Mouse (Mus musculus): ENCODE measurements at regions not wholly inside any gene's neighbourhood (a gene's known extent, or its start where the extent isn't known, plus 50 kb on each side); places are given as distances from the start of the nearest gene placed in this dataset.

GRCm38 (mm10) chr16:78067532-78068118 lies 233.7 kb upstream of the Cxadr start:
- Histone ChIP-seq H3K36me3 (ENCODE audit: insufficient read depth, low read length) (no peaks in the 10 kb centered on the region), H3K27me3 (ENCODE audit: insufficient read depth, low read length) (no peaks in the 10 kb centered on the region), H3K4me3 (ENCODE audit: low read depth, low read length) (no peak overlapping the region), H3K4me2 (ENCODE audit: low read depth, low read length, poor library complexity, severe bottlenecking) (no peak overlapping the region), H3K9ac (replicated peaks; ENCODE audit: low read length, poor library complexity, severe bottlenecking) (no peak overlapping the region), H3K9me3 (ENCODE audit: low read length) (no peaks in the 10 kb centered on the region), H3K4me1 (ENCODE audit: insufficient read depth, low read length) (no peaks in the 10 kb centered on the region), H3K27ac (ENCODE audit: low read depth, low read length) (no peak overlapping the region)
- WGBS, result 87% methylated on average over 10 of the region's 10 CpGs
- no peak for TF ChIP-seq CTCF (IDR thresholded peaks at IDR 0.05)
- no peak for DNase-seq (ENCODE audit: low spot score)
- ATAC-seq (ENCODE audit: low FRiP score), result no peak

GRCm38 (mm10) chr16:78060516-78060915 lies 240.8 kb upstream of the Cxadr start:
- Histone ChIP-seq H3K9me3 (ENCODE audit: low read length) (no peaks in the 10 kb centered on the region), H3K9ac (replicated peaks; ENCODE audit: low read length, poor library complexity, severe bottlenecking) (no peak overlapping the region), H3K4me2 (ENCODE audit: low read depth, low read length, poor library complexity, severe bottlenecking) (no peak overlapping the region), H3K4me3 (ENCODE audit: low read depth, low read length) (no peak overlapping the region), H3K27ac (ENCODE audit: low read depth, low read length) (no peak overlapping the region), H3K4me1 (ENCODE audit: insufficient read depth, low read length) (no peaks in the 10 kb centered on the region), H3K36me3 (ENCODE audit: insufficient read depth, low read length) (no peaks in the 10 kb centered on the region), H3K27me3 (ENCODE audit: insufficient read depth, low read length) (no peaks in the 10 kb centered on the region)
- TF ChIP-seq CTCF (IDR thresholded peaks at IDR 0.05), result no peak
- ATAC-seq (ENCODE audit: low FRiP score) (no peak), DNase-seq (ENCODE audit: low spot score) (no peak)
- 93% methylated on average over 6 of the region's 6 CpGs for WGBS

GRCm38 (mm10) chr16:78057549-78057948 lies 243.7 kb upstream of the Cxadr start:
- Histone ChIP-seq H3K4me3 (ENCODE audit: low read depth, low read length) (no peak overlapping the region), H3K4me1 (ENCODE audit: insufficient read depth, low read length) (no peaks in the 10 kb centered on the region), H3K4me2 (ENCODE audit: low read depth, low read length, poor library complexity, severe bottlenecking) (no peak overlapping the region), H3K27ac (ENCODE audit: low read depth, low read length) (no peak overlapping the region), H3K36me3 (ENCODE audit: insufficient read depth, low read length) (no peaks in the 10 kb centered on the region), H3K9me3 (ENCODE audit: low read length) (no peaks in the 10 kb centered on the region), H3K9ac (replicated peaks; ENCODE audit: low read length, poor library complexity, severe bottlenecking) (no peak overlapping the region), H3K27me3 (ENCODE audit: insufficient read depth, low read length) (no peaks in the 10 kb centered on the region)
- WGBS, result 85% methylated on average over 3 of the region's 3 CpGs
- DNase-seq (ENCODE audit: low spot score) (no peak), ATAC-seq (ENCODE audit: low FRiP score) (no peak)
- TF ChIP-seq CTCF (IDR thresholded peaks at IDR 0.05), result no peak

- peak; percentile 21 for DNase-seq (ENCODE audit: low spot score)
- 34% methylated on average over 7 of the region's 7 CpGs for WGBS
Measured at GRCm38 (mm10) chr16:78052133-78052532, 249.2 kb upstream of the Cxadr start.

GRCm38 (mm10) chr16:78040149-78040920 lies 261.0 kb upstream of the Cxadr start:
- DNase-seq (ENCODE audit: low spot score) (no peak), ATAC-seq (ENCODE audit: low FRiP score) (no peak)
- Histone ChIP-seq H3K4me1 (ENCODE audit: insufficient read depth, low read length) (no peaks in the 10 kb centered on the region), H3K9ac (replicated peaks; ENCODE audit: low read length, poor library complexity, severe bottlenecking) (no peak overlapping the region), H3K4me2 (ENCODE audit: low read depth, low read length, poor library complexity, severe bottlenecking) (no peak overlapping the region), H3K36me3 (ENCODE audit: insufficient read depth, low read length) (no peaks in the 10 kb centered on the region), H3K27me3 (ENCODE audit: insufficient read depth, low read length) (no peaks in the 10 kb centered on the region), H3K9me3 (ENCODE audit: low read length) (no peaks in the 10 kb centered on the region), H3K4me3 (ENCODE audit: low read depth, low read length) (no peak overlapping the region), H3K27ac (ENCODE audit: low read depth, low read length) (no peak overlapping the region)
- WGBS, result 92% methylated on average over 4 of the region's 4 CpGs
- no peak for TF ChIP-seq CTCF (IDR thresholded peaks at IDR 0.05)

More at GRCm38 (mm10) chr16:78052133-78052532, 249.2 kb upstream of the Cxadr start:
- H3K9ac ChIP-seq (replicated peaks; ENCODE audit: low read length, poor library complexity, severe bottlenecking), result no peak overlapping the region
- H3K9me3 ChIP-seq (ENCODE audit: low read length), result no peaks in the 10 kb centered on the region
- no peaks in the 10 kb centered on the region for H3K27me3 ChIP-seq (ENCODE audit: insufficient read depth, low read length)
- TF ChIP-seq CTCF (IDR thresholded peaks at IDR 0.05), result no peak
- no peaks in the 10 kb centered on the region for H3K36me3 ChIP-seq (ENCODE audit: insufficient read depth, low read length)
- H3K4me2 ChIP-seq (ENCODE audit: low read depth, low read length, poor library complexity, severe bottlenecking), result no peak overlapping the region
- H3K4me1 ChIP-seq (ENCODE audit: insufficient read depth, low read length), result no peaks in the 10 kb centered on the region
- ATAC-seq (ENCODE audit: low FRiP score), result no peak
- no peak overlapping the region for H3K4me3 ChIP-seq (ENCODE audit: low read depth, low read length)
- H3K27ac ChIP-seq (ENCODE audit: low read depth, low read length), result no peak overlapping the region

- H3K27ac ChIP-seq (ENCODE audit: low read depth, low read length), result no peak overlapping the region
- no peak for TF ChIP-seq CTCF (IDR thresholded peaks at IDR 0.05)
- 0 out of 2 replicates have a peak overlapping the region, but pooled peaks have one; percentile 7 for H3K4me2 ChIP-seq (ENCODE audit: low read depth, low read length, poor library complexity, severe bottlenecking)
- H3K36me3 ChIP-seq (ENCODE audit: insufficient read depth, low read length), result no peaks in the 10 kb centered on the region
- WGBS, result 27% methylated on average over 8 of the region's 8 CpGs
- H3K27me3 ChIP-seq (ENCODE audit: insufficient read depth, low read length), result no peaks in the 10 kb centered on the region
- peak; percentile 30 for DNase-seq (ENCODE audit: low spot score)
- H3K9me3 ChIP-seq (ENCODE audit: low read length), result no peaks in the 10 kb centered on the region
- ATAC-seq (ENCODE audit: low FRiP score), result 0 out of 2 replicates have a peak, but pooled peaks have one; percentile 27
- H3K4me1 ChIP-seq (ENCODE audit: insufficient read depth, low read length), result no peaks in the 10 kb centered on the region; the same call in 1 of the 2 replicates
- no peak overlapping the region for H3K4me3 ChIP-seq (ENCODE audit: low read depth, low read length)
- no peak overlapping the region for H3K9ac ChIP-seq (replicated peaks; ENCODE audit: low read length, poor library complexity, severe bottlenecking)
Measured at GRCm38 (mm10) chr16:78019605-78020285, 281.5 kb upstream of the Cxadr start.
